Comparison of ENCODE assay signal across 9 mouse cellular contexts in genomic region chr3:59343026-59343425, GRCm38 (mm10). TPM values are rescaled to one million over a fixed set of nuclear protein-coding genes. Genes with fewer than 3 reads are reported as not detected.
DNase-seq lines count a peak whose midpoint lies in the region; ATAC-seq lines count a peak whose summit lies in the region.
"Had no signal": no experiment of that assay in that cellular context is flagged by ENCODE, and none has a peak within 500 bp of the region (broad histone marks: within the 10 kb centered on the region; RNA-seq: fewer than 3 reads in every experiment).

No protein-coding gene starts in this region.

- H3K4me2 ChIP-seq in intestine, embryonic 15.5 days (replicated peaks) = peak overlapping the region; percentile 74

- no peaks in the 10 kb centered on the region for H3K36me3 ChIP-seq in intestine, embryonic 15.5 days

- peak; percentile 50; the same call in 1 of the 2 replicates for ATAC-seq in intestine, embryonic 15.5 days

- H3K27ac ChIP-seq in intestine, embryonic 15.5 days = no peak overlapping the region

- no peaks in the 10 kb centered on the region for H3K27me3 ChIP-seq in intestine, embryonic 15.5 days (replicated peaks)

- no peaks in the 10 kb centered on the region for H3K4me1 ChIP-seq in intestine, embryonic 15.5 days (replicated peaks)

- H3K4me3 ChIP-seq in intestine, embryonic 15.5 days (replicated peaks) = peak overlapping the region; percentile 72

- H3K9ac ChIP-seq in intestine, embryonic 15.5 days = no peak overlapping the region

- H3K9me3 ChIP-seq in intestine, embryonic 15.5 days = no peaks in the 10 kb centered on the region

- DNase-seq in Muller cell, postnatal 12 days (ENCODE audit: inconsistent ontology term) = peak; percentile 6
- DNase-seq in cerebellum, adult 9-11 months = peak; percentile 67
- peak; percentile 97 for DNase-seq in heart, adult 11 months
- DNase-seq in lung, postnatal 25 days (ENCODE audit: low spot score) = peak; percentile 52
- no peak for DNase-seq in right cerebral cortex, postnatal 14 days
- no peak for DNase-seq in T-cell, adult 2 months (ENCODE audit: low spot score)
- DNase-seq in adrenal gland, adult 18-20 months (ENCODE audit: low spot score in 2 of 2) = no peak

- 42% methylated on average over 4 of the region's 4 CpGs for WGBS in intestine, embryonic 15.5 days

RNA-seq across cellular contexts. Expression of gene Igsf10, which starts 1.2 kb away (rescaled TPM):
- 6.7 and 8.3 TPM in 2 replicates for polyA plus RNA-seq in intestine, embryonic 15.5 days (2015; fragmentation: Nextera tagmentation; extraction: Ambion mirVana)
- total RNA-seq in adrenal gland, adult 18-20 months (2021) = 1 to 10 TPM; 1.2 to 1.8 TPM
- total RNA-seq: MEL had no signal

Comparison
In these comparisons a context has a peak if more than half of its experiments do, and no peak if none do; other contexts are left out.
1. DNase-seq: peak in Muller cell, postnatal 12 days (single experiment), cerebellum, adult 9-11 months (single experiment), heart, adult 11 months (single experiment) and lung, postnatal 25 days (single experiment); none in right cerebral cortex, postnatal 14 days (single experiment), T-cell, adult 2 months (single experiment) and adrenal gland, adult 18-20 months (0 of 2).